Mouse (Mus musculus) erythroid progenitor cell, adult 5-6 weeks (primary cell): ENCODE data around the gene Hdgf. TPM values are rescaled to one million over a fixed set of nuclear protein-coding genes. Genes with fewer than 3 reads are reported as not detected.
A peak's percentile ranks its signal among the peaks of the same experiment; 100 is the strongest.

Source experiments
- ATAC-seq: replicated peaks from 2 replicates; pipeline ENCODE4 v1.8.0; 2016; ENCODE audit warnings: moderate number of reproducible peaks, mild to moderate bottlenecking, moderate TSS enrichment, inconsistent platforms; ENCODE audit not compliant: poor library complexity, low FRiP score, severe bottlenecking
- total RNA-seq, 2 experiments: library from RNA; stranded (forward) in 1 of 2; stranded (reverse) in 1 of 2; fragments of 150-400 nt in 1 of 2; fragments of 186-747, 209-891 nt in 1 of 2; gene quantifications; 2 replicates each; pipeline versions ENCODE4 v1.2.3 to v1.2.4; 2015 to 2017; ENCODE audit warnings: low replicate concordance in 2 of 2

Hdgf gene
- total RNA-seq, 2 experiments from 2014 or later: 255 to 393 TPM

- ATAC-seq: no peak
These were observed 1.8 kb downstream of the Hdgf start for GRCm38 (mm10) chr3:87907906-87908305.

DNA sequence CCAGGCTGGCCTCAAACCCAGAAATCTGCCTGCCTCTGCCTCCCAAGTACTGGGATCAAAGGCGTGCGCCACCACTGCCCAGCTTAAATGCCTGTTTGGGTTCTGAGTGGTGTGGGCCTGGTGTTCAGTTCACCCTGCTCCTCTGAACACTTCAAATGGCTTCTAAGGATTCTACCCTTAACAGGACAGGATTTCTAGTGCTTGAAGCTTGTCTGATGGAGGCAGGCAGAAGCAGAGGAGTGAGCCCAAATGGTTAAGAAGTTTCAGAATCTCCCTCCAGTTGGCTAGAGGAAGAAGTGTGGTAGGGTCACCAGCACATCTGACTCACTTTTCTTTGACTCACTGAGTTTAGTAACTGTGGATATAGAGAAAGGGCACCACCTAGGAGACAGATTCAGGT, 3.3 kb downstream of the Hdgf start:
- no peak for ATAC-seq

- no peak for ATAC-seq
These were observed 3.8 kb downstream of the Hdgf start for GRCm38 (mm10) chr3:87909874-87910273.

DNA sequence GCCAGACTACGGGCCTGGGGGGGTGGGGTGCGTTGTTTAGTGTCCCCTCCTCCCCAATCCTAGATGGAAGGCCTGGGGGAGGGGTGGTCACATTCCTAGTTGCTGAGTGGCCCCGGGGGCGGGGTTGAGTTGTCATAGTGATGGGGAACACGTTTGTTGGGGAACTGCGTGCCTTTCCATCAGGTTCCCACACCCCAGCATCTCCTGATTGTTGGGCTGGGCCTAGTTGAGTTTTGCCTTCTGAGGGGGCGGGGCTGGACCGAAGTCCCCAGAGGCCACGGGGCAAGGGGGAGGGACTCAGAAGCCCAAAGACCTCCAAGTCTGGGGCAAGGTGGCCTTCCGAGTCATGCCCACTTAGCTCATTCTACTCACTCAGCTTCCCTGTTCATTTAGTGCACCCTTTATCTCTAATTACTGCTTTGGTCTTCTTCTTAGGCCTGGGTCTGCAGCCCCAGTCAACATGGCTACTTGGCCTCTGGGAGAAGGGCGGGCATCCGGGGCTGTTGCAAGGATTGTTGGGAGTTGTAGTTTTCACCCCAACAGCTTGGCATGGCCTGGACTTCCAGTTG, 4.5 kb downstream of the Hdgf start:
- no peak for ATAC-seq

GRCm38 (mm10) chr3:87913491-87913890, 7.4 kb downstream of the Hdgf start:
- ATAC-seq: no peak

- ATAC-seq: no peak
These were observed 7.8 kb downstream of the Hdgf start for GRCm38 (mm10) chr3:87913891-87914290.

DNA sequence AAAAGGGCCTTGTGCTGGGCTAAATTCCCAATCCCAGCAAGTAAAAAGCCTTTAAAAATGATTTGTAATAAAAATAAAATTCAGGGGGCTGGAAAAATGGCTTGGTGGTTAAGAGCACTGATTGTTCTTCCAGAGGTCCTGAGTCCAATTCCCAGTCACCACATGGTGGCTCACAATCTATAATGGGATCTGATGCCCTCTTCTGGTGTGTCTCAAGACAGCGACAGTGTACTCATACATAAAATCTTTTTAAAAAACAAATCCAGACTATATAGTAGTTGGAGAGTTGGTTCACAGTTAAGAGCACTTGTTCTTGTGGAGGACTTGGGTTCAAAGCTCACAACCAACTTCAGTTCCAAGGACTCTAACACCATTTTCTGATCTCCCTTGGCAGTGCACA, 10.9 kb downstream of the Hdgf start:
- no peak for ATAC-seq

DNA sequence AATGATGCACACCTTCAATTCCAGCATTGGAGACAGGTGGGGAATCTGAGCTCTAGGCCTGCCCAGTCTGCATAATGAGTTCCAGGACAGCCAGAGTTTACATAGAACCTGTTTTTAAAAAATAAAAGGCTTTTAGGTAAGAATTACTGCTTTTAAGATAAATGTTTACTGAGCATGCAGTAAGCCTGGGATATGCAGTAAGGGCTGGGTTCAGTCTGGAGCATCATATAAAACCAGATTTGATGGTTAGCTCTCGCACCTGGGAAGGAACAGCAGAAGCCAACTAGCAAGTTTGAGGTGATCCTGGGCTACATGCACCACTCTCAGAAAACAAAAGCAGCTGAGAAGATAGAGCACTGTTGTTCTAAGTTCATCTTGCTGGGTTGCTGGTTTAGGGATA, 12.4 kb downstream of the Hdgf start:
- ATAC-seq: no peak

DNA sequence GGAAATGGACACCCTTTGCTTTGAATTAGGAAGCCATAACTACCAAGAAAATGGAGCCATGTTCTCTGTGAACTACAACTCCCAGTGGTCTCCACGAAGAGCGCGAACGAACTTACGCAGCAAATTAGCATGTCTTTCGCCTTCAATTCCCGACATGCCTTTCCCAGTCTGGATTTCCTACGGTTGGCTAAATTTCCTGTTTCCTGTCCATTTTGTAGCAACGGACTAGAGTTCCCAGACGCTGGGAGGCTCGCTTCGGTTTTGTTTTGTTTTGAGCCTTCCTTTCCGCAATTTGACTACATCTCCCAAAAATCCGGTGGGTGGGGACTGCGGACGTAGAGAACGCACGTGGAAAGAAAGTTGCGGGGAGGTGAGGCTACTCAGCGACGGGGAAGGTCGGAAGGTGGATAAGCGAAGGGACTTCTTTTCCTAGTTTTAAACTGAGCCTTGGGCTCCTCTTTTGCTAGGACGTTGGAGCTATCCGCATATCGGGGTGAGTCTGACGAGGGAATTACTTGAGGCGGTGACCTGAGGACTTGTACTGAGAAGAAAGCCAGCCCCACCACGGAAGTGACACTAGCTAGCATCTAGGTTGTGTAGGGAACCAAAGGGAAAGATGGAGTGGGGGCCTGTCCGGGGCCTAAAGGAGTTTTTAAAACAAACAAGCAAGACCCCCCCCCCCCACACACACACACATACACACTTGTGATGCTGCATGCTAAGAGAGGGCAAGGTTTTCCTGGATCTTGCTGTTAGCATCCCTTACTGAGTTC, 13.4 kb downstream of the Hdgf start, which contains the start of gene Mrpl24:
TSS of gene Mrpl24 (plus strand) at position 171 of the 773 bp plus-strand sequence.
- peak; percentile 82 for ATAC-seq

GRCm38 (mm10) chr3:87920270-87920943, 14.3 kb downstream of the Hdgf start:
- no peak for ATAC-seq

GRCm38 (mm10) chr3:87924996-87925395, 18.9 kb downstream of the Hdgf start:
- ATAC-seq: no peak

DNA sequence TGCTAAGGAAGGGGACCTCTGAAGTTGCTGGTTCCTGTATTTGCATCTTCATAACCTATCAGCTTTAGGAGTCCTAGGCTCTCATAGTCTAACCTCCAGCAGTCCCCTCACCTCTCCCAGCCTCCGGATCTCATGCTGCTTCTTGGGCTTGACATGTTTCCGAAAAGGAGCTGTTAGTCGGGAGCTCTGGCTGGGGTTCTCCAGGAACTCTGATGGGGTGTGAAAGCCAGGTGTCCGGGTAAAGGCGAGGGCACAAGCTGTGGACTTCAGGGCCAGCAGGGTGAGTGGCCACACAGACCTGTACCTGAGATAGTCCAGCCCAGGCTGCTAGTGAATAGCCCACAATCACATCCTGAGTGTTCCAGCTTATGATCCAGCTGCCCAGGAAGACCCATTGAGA, 21.3 kb downstream of the Hdgf start:
- ATAC-seq: no peak

- peak; percentile 62 for ATAC-seq
These were observed 23.4 kb downstream of the Hdgf start for GRCm38 (mm10) chr3:87929341-87930077.

- peak; percentile 88 for ATAC-seq
These were observed 24.1 kb downstream of the Hdgf start, which contains the start of the genes Isg20l2 and Rrnad1 for GRCm38 (mm10) chr3:87930078-87930795. Isg20l2 (plus strand) TSS chr3:87930314. Rrnad1 (minus strand) TSS chr3:87930717.

- no peak for ATAC-seq
These were observed 27.9 kb downstream of the Hdgf start for GRCm38 (mm10) chr3:87934026-87934425.

- no peak for ATAC-seq
These were observed 28.4 kb downstream of the Hdgf start for GRCm38 (mm10) chr3:87934501-87934900.

- ATAC-seq: no peak
These were observed 29.1 kb downstream of the Hdgf start for GRCm38 (mm10) chr3:87935201-87935600.

DNA sequence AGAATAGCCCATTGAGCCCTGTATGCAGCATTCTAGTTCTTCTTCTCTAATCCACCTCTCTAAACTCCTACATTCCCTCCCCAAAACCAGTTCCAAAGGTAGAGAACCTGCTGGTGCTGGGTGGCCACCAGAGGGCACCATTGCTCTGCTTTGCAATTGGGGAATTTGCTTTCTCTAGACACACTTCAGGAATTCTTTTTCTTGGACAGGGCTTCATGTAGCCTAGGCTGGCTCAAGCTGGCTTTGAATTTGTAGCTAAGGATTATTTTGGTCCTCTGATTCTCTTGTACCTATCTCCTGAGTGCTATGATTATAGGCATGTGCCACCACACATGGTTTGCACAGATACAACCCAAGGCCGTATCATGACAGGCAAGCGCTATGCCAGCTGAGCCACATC, 29.7 kb downstream of the Hdgf start:
- peak; percentile 74 for ATAC-seq

DNA sequence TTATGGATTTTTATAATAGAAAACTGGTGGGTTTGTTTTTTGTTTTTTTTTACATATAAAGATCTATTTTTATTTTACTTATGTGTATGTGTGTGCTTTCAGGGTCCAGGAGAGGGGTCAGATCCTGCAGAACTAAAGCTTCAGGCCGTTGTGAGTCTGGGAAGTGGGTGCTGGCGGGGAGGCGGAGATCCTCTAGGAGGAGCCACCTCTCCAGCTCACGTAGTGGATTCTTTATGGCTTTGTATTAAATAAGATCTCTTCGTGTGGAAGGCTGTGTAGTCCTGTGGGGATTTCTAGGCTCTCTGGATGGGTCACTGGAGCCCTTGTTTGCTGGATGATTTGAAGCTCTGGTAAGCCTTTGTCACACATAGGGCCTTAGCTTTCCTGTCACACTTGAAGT, 34.5 kb downstream of the Hdgf start:
- no peak for ATAC-seq

GRCm38 (mm10) chr3:87942471-87942870, 36.4 kb downstream of the Hdgf start:
- ATAC-seq: no peak
